Mouse (Mus musculus): ENCODE measurements around the gene Cd163.

Cd163 gene

DNA sequence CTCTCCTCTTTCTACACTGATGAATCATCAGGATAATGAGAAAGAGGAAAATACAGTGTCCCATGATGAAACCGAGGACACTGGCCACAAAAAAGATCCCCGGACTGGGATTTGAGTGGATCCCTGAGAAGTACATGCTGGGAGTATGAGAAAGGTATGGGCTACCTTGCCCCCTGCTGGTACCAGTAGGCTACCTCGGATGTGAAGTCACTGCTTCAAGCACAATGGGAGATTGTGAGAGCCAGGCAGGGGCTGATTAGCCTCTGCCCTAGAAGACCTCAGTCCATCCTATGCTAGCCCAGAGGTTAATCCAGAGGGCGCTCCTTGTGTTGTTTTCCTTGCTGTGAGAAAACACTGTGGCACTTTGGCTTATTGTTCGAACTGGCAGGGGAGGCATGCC lies 59.9 kb downstream of the Cd163 start:
- no peak for DNase-seq (ENCODE audit: low spot score)

DNA sequence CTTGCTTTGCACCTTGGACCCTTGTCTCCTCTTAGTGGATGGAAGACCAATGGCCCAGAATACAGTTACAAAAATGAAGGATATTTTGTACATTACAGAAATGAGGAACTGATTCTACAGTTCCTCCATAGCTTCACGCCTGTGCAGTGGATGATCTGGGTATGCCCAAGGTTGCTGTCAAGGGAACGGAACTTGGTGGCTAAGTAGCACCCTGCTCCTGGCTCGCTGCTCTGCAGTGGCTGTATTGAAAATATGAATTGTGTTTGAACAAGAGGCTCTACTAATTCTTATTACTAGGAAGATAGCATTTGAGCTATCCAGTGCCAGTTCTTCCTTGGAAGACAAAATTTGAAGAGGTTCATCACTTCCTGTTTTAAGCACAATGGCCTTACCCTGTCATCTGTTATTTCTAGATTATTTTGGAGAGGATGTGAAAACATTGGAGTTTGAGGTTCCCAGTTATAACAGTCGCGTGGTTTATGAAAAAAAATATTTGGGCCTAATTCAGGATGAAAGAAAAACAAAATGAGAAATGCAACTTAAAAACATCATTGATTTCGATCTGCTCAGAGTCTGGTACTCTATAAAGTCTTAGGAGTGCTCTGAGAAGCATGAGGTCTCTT lies 69.2 kb downstream of the Cd163 start:
- DNase-seq (ENCODE audit: low spot score): no peak

DNA sequence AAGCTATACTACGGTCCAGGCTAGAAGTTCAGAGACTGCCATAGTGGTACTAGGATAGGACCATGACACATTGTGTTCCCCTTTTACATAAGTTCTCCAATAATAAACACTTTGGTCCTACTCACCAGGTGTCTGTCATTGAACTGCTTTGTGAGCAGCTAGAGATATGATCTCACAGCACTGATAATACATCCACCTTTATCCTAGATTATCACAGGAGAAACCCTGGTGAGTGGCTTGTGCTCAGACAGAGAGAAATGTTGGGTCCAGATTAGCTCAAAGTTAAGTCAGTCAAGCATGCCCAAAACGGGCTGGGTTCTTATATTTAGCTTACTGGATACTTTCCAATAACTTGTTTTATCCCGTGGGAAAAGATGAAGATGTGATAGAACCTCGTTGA lies 70.2 kb downstream of the Cd163 start:
- no peak for DNase-seq (ENCODE audit: low spot score)

- DNase-seq (ENCODE audit: low spot score): peak; percentile 95
Observed at GRCm38 (mm10) chr6:124375435-124375884, 71.0 kb downstream of the Cd163 start.

GRCm38 (mm10) chr6:124376311-124376710 lies 71.9 kb downstream of the Cd163 start:
- DNase-seq (ENCODE audit: low spot score): peak; percentile 17

GRCm38 (mm10) chr6:124377494-124378255 lies 73.2 kb downstream of the Cd163 start:
- DNase-seq (ENCODE audit: low spot score): no peak

- DNase-seq (ENCODE audit: low spot score): peak; percentile 54
Observed at GRCm38 (mm10) chr6:124379331-124379730, 74.9 kb downstream of the Cd163 start.
